Mouse (Mus musculus): ENCODE results near the gene Rhox6. TPM values are rescaled to one million over a fixed set of nuclear protein-coding genes. Genes with fewer than 3 reads are reported as not detected.
"Not testable (repeated sequence)": the region's sequence is repeated elsewhere in the genome, so short reads cannot be mapped to it uniquely, and the experiment has no call there.

The Rhox6 gene
- polyA plus RNA-seq (2014; fragmentation: Nextera tagmentation; extraction: Ambion mirVana): not detected in 2 replicates

DNA sequence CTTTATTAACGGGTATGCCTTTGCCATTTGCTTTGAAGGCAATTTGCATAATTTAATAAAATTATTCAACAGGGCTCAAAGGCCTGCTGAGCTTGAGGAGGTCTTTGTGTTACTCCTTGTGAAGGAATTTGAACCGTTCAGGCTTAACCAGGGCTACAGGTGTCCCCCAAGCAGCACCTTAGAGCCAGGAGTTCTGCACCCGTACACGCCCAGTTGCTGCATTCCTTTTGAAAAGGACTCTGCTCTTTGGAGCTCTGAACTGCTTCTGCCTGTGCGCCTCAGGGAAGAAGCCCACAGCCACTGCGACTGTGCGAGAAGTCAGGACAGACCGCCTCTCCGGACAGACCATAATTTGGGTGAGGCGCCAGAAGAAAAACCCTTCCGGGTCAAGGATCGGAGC, at the start of gene Rhox6:
TSS of gene Rhox6 (plus strand) at position 301 of the 400 bp plus-strand sequence.
- 84% methylated on average over 4 of the region's 12 CpGs for WGBS
- not testable (repeated sequence) for H3K27ac ChIP-seq (ENCODE audit: low read depth, low read length); H3K4me1 ChIP-seq (ENCODE audit: control insufficient read depth, insufficient read depth, low read length); H3K27me3 ChIP-seq (ENCODE audit: control insufficient read depth, insufficient read depth, low read length); H3K4me2 ChIP-seq (replicated peaks; ENCODE audit: low read depth, low read length); H3K4me3 ChIP-seq (ENCODE audit: low read length); ATAC-seq (ENCODE audit: low FRiP score, low TSS enrichment); H3K9me3 ChIP-seq (ENCODE audit: control insufficient read depth, low read length); H3K36me3 ChIP-seq (ENCODE audit: control insufficient read depth, insufficient read depth, low read length); H3K9ac ChIP-seq (ENCODE audit: low read depth, low read length)

DNA sequence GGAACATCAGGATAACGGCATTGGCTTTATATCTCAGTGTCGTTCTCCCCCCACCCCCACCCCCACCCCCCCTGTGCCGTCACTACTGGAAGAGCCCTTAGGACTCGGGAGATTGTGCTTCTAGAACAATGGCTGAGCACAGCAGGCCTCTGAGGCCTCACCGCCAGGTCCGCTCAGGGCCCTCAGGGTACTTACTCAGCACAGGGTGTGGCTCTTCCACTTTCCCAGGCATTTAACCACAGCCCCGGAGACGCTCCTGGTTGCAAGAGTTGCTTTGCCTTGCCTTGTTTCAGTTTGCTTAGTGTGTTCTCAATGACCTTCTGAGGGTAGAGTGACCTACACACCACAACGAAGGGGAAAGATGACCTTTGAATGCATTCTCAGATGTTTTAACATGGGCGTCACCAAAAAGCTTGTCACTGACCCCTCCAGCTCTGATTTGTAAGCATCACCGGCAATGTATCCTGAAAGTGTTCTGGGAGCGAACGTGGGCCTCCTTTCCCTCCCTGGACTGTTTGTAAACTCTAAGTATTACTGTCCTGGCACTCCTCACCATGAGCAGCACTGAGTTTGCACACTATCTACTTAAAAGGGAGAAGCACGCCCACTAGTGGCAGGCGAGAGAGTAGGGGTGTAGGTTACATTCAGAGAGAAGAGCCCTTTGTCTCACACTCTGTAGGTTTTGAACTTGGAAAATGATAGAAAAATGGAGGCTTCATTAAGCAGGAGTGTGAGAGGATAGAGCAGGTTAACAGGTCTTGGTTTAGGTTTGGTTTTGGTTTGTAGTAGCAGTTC, 19.2 kb upstream of the Rhox6 start:
- H3K36me3 ChIP-seq (ENCODE audit: control insufficient read depth, insufficient read depth, low read length): no peaks in the 10 kb centered on the region
- no peak for ATAC-seq (ENCODE audit: low FRiP score, low TSS enrichment)
- no peaks in the 10 kb centered on the region for H3K27me3 ChIP-seq (ENCODE audit: control insufficient read depth, insufficient read depth, low read length)
- H3K4me3 ChIP-seq (ENCODE audit: low read length): no peak overlapping the region
- WGBS: 86% methylated on average over 15 of the region's 15 CpGs
- H3K4me1 ChIP-seq (ENCODE audit: control insufficient read depth, insufficient read depth, low read length): no peaks in the 10 kb centered on the region
- H3K9ac ChIP-seq (ENCODE audit: low read depth, low read length): no peak overlapping the region
- no peak overlapping the region for H3K4me2 ChIP-seq (replicated peaks; ENCODE audit: low read depth, low read length)
- no peak overlapping the region for H3K27ac ChIP-seq (ENCODE audit: low read depth, low read length)
- no peaks in the 10 kb centered on the region for H3K9me3 ChIP-seq (ENCODE audit: control insufficient read depth, low read length)

DNA sequence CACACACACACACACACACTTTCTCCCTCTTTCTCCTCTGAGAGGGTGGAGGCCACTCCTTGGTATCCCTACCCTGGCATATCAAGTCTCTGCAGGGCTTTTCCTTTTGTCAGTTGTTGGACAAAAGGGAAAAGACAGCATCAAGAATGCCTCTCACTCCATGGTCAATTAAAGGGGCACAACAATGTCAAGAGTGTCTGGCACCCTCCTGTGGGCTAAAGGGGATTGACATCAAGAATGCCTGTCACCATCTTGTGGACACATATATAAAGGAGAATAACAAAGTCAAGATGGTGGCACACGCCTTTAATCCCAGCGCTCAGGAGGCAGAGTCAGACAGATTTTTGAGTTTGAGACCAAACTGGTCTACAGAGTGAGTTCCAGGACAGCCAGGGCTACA, 17.3 kb upstream of the Rhox6 start:
- H3K4me1 ChIP-seq (ENCODE audit: control insufficient read depth, insufficient read depth, low read length): no peaks in the 10 kb centered on the region
- no peak overlapping the region for H3K27ac ChIP-seq (ENCODE audit: low read depth, low read length)
- WGBS: 87% methylated on average over 2 of the region's 2 CpGs
- no peak overlapping the region for H3K9ac ChIP-seq (ENCODE audit: low read depth, low read length)
- H3K4me2 ChIP-seq (replicated peaks; ENCODE audit: low read depth, low read length): no peak overlapping the region
- no peak for ATAC-seq (ENCODE audit: low FRiP score, low TSS enrichment)
- H3K36me3 ChIP-seq (ENCODE audit: control insufficient read depth, insufficient read depth, low read length): no peaks in the 10 kb centered on the region
- H3K27me3 ChIP-seq (ENCODE audit: control insufficient read depth, insufficient read depth, low read length): no peaks in the 10 kb centered on the region
- no peak overlapping the region for H3K4me3 ChIP-seq (ENCODE audit: low read length)
- no peaks in the 10 kb centered on the region for H3K9me3 ChIP-seq (ENCODE audit: control insufficient read depth, low read length)

DNA sequence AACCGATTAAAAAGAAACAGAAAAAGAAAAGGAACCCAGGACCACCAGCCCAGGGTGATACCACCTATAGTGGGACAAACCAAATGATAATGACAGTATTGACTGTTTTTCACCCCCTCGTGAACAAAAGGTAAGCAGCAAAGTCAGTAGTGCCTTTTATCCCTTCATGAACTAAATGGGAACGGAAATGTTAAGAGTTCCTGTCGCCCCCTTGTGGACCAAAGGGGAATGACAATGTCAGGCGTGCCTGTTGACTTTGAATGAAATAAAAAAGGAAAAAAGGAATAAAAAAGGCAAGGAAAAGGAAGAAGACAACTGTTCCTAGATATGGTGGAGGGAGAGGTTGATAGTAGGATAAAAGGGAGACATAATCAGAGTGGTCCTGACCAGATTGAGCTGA, 15.5 kb upstream of the Rhox6 start:
- Histone ChIP-seq H3K9ac (ENCODE audit: low read depth, low read length) (no peak overlapping the region), H3K27ac (ENCODE audit: low read depth, low read length) (no peak overlapping the region), H3K4me2 (replicated peaks; ENCODE audit: low read depth, low read length) (no peak overlapping the region), H3K36me3 (ENCODE audit: control insufficient read depth, insufficient read depth, low read length) (no peaks in the 10 kb centered on the region), H3K9me3 (ENCODE audit: control insufficient read depth, low read length) (no peaks in the 10 kb centered on the region), H3K4me3 (ENCODE audit: low read length) (no peak overlapping the region), H3K27me3 (ENCODE audit: control insufficient read depth, insufficient read depth, low read length) (no peaks in the 10 kb centered on the region), H3K4me1 (ENCODE audit: control insufficient read depth, insufficient read depth, low read length) (no peaks in the 10 kb centered on the region)
- WGBS: 32% methylated on average over 5 of the region's 5 CpGs
- no peak for ATAC-seq (ENCODE audit: low FRiP score, low TSS enrichment)

DNA sequence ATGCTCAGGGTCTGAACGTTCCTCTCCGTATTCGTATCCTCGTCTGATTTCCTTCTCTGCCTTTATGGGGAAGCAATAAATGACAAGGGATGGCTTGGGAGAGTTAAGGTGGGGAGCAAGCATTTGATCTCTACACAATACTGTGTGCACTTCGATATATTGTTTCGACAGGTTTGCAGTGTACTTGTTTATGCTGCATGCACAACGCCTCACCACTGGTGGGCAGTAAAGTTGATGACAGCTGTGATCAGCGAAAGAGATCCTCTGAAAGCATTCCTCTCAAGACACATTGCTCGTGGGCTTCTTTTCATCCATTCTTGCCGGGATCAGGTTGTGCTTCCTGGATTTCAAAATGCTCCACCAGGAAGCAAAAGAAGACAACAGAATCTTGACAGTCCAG, 11.0 kb upstream of the Rhox6 start:
- no peak overlapping the region for H3K4me2 ChIP-seq (replicated peaks; ENCODE audit: low read depth, low read length)
- no peaks in the 10 kb centered on the region for H3K9me3 ChIP-seq (ENCODE audit: control insufficient read depth, low read length)
- H3K27ac ChIP-seq (ENCODE audit: low read depth, low read length): no peak overlapping the region
- no peak overlapping the region for H3K9ac ChIP-seq (ENCODE audit: low read depth, low read length)
- WGBS: 78% methylated on average over 10 of the region's 10 CpGs
- no peak for ATAC-seq (ENCODE audit: low FRiP score, low TSS enrichment)
- H3K27me3 ChIP-seq (ENCODE audit: control insufficient read depth, insufficient read depth, low read length): no peaks in the 10 kb centered on the region
- H3K4me3 ChIP-seq (ENCODE audit: low read length): no peak overlapping the region
- no peaks in the 10 kb centered on the region for H3K4me1 ChIP-seq (ENCODE audit: control insufficient read depth, insufficient read depth, low read length)
- H3K36me3 ChIP-seq (ENCODE audit: control insufficient read depth, insufficient read depth, low read length): no peaks in the 10 kb centered on the region

DNA sequence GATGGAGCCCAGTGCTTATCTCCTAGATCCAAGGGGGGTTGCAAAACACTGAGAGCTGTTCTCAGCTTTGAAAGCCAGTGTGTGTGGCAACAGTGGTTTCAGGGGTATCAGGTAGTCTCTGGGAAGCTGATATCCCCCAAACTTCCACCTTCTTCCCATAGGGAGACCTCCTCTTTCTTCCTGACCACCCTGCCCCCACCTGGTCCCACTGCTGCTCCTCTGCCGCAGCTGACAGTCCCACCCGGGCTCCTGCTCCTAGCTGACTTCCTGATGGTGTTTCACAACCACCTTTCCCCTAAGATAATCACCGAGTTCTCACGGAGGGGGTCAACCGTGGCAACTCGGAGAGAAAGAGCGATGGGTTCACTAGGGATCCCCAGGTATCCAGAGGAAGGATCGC, 4.7 kb downstream of the Rhox6 start, which contains the start of gene Rhox7a:
TSS of gene Rhox7a (plus strand) at position 301 of the 400 bp plus-strand sequence.
- 79% methylated on average over 8 of the region's 8 CpGs for WGBS
- not testable (repeated sequence) for H3K27ac ChIP-seq (ENCODE audit: low read depth, low read length)

DNA sequence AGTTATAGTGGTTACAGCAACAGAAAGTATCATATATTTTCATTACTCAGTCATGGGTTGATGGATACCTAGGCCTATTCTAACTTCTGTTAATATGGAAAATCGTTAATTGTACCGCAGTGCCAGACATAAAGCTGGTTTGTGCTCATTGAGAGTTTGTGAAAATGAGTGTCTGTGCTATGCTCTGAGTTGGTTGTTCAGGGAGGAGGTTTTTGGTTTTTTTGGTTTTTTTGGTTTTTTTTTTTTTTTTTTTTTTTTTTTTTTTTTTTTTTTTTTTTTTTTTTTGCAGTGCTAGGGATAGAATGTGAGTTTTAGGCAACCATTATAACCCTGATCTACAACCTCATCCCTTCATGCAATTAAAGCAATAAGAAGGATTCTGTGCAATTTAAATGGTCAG, 44.9 kb downstream of the Rhox6 start:
- H3K4me3 ChIP-seq (ENCODE audit: low read length): no peak overlapping the region
- H3K27me3 ChIP-seq (ENCODE audit: control insufficient read depth, insufficient read depth, low read length): no peaks in the 10 kb centered on the region
- WGBS: 95% methylated on average over 2 of the region's 2 CpGs
- H3K4me1 ChIP-seq (ENCODE audit: control insufficient read depth, insufficient read depth, low read length): no peaks in the 10 kb centered on the region
- H3K4me2 ChIP-seq (replicated peaks; ENCODE audit: low read depth, low read length): no peak overlapping the region
- no peak for ATAC-seq (ENCODE audit: low FRiP score, low TSS enrichment)
- no peaks in the 10 kb centered on the region for H3K9me3 ChIP-seq (ENCODE audit: control insufficient read depth, low read length)
- H3K36me3 ChIP-seq (ENCODE audit: control insufficient read depth, insufficient read depth, low read length): no peaks in the 10 kb centered on the region
- no peak overlapping the region for H3K27ac ChIP-seq (ENCODE audit: low read depth, low read length)
- H3K9ac ChIP-seq (ENCODE audit: low read depth, low read length): no peak overlapping the region

More for the DNA sequence above, 4.7 kb downstream of the Rhox6 start, which contains the start of gene Rhox7a:
- H3K9ac ChIP-seq (ENCODE audit: low read depth, low read length); H3K27me3 ChIP-seq (ENCODE audit: control insufficient read depth, insufficient read depth, low read length); H3K4me2 ChIP-seq (replicated peaks; ENCODE audit: low read depth, low read length); H3K9me3 ChIP-seq (ENCODE audit: control insufficient read depth, low read length); ATAC-seq (ENCODE audit: low FRiP score, low TSS enrichment); H3K36me3 ChIP-seq (ENCODE audit: control insufficient read depth, insufficient read depth, low read length); H3K4me1 ChIP-seq (ENCODE audit: control insufficient read depth, insufficient read depth, low read length); H3K4me3 ChIP-seq (ENCODE audit: low read length): not testable (repeated sequence)

DNA sequence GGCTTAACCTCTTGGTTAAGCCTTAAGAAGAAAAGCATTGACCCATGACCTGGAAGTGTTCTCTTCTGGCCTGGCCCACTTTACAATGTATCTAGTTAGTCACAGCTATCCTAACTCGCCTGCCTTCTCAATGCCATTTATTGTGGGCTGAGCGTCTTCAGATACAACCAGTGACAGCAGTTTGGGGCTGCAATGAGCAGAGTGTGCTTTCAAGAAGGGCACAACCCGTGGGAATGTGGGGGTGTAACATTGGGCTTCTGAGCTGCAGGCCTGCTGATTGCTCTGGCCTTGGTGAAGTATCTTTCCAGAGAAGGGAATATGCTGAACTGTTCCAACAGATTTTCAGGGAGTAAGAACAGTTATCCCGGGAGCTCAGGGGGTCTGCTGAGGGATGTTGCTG, 52.1 kb downstream of the Rhox6 start, which contains the start of gene Rhox8:
TSS of gene Rhox8 (minus strand) at position 101 of the 400 bp plus-strand sequence.
- no peaks in the 10 kb centered on the region for H3K9me3 ChIP-seq (ENCODE audit: control insufficient read depth, low read length)
- no peaks in the 10 kb centered on the region for H3K27me3 ChIP-seq (ENCODE audit: control insufficient read depth, insufficient read depth, low read length)
- whole genome bisulfite sequencing: 81% methylated on average over 4 of the region's 4 CpGs
- H3K36me3 ChIP-seq (ENCODE audit: control insufficient read depth, insufficient read depth, low read length): no peaks in the 10 kb centered on the region
- H3K4me2 ChIP-seq (replicated peaks; ENCODE audit: low read depth, low read length): no peak within 1 kb of the TSS
- no peak for ATAC-seq (ENCODE audit: low FRiP score, low TSS enrichment)
- no peak within 1 kb of the TSS for H3K4me3 ChIP-seq (ENCODE audit: low read length)
- no peaks in the 10 kb centered on the region for H3K4me1 ChIP-seq (ENCODE audit: control insufficient read depth, insufficient read depth, low read length)
- H3K9ac ChIP-seq (ENCODE audit: low read depth, low read length): no peak within 1 kb of the TSS
- no peak within 1 kb of the TSS for H3K27ac ChIP-seq (ENCODE audit: low read depth, low read length)
